Mouse (Mus musculus) forebrain, embryonic 14.5 days (tissue): ENCODE measurements around the gene Wnk2. TPM values are rescaled to one million over a fixed set of nuclear protein-coding genes. Genes with fewer than 3 reads are reported as not detected.

Experiments
- ATAC-seq: fragments of 200-750 bp; cut with Nextera tagmentation; 2 replicates; pipeline ENCODE4 v1.8.0; 2017; ENCODE audit warnings: mild to moderate bottlenecking, moderate library complexity
- DNase-seq: peaks from one replicate; pipeline ENCODE4 v3.0.0-alpha.2; 2015; ENCODE audit warnings: low spot score
- H3K27ac ChIP-seq: fragments of 300-500 bp; sonication (generic); 2 replicates; pipeline ENCODE4 v1.5.1; 2014; ENCODE audit warnings: low read depth, mild to moderate bottlenecking, control low read depth, low read length, moderate library complexity
- H3K27me3 ChIP-seq: fragments of 300-500 bp; sonication (generic); replicated peaks from 2 replicates; pipeline ENCODE4 v1.6.1; 2014; ENCODE audit warnings: low read length, control low read depth, mixed read lengths; ENCODE audit not compliant: control insufficient read depth, insufficient read depth
- H3K36me3 ChIP-seq: fragments of 300-500 bp; sonication (generic); 2 replicates; pipeline ENCODE4 v1.6.1; 2014; ENCODE audit warnings: low read length, control low read depth; ENCODE audit not compliant: control insufficient read depth, insufficient read depth
- H3K4me1 ChIP-seq: fragments of 300-500 bp; sonication (generic); 2 replicates; pipeline ENCODE4 v1.6.1; 2014; ENCODE audit warnings: antibody characterized with exemption, low read length, control low read depth; ENCODE audit not compliant: control insufficient read depth, insufficient read depth
- H3K4me2 ChIP-seq: fragments of 300-500 bp; sonication (generic); 2 replicates; pipeline ENCODE4 v1.6.1; 2014; ENCODE audit warnings: mild to moderate bottlenecking, control low read depth, low read length
- H3K4me3 ChIP-seq: fragments of 300-500 bp; sonication (generic); 2 replicates; pipeline ENCODE4 v1.5.1; 2014; ENCODE audit warnings: low read depth, low read length, control low read depth
- H3K9ac ChIP-seq: fragments of 300-500 bp; sonication (generic); 2 replicates; pipeline ENCODE4 v1.6.1; 2014; ENCODE audit warnings: mild to moderate bottlenecking, low read length, control low read depth, moderate library complexity
- H3K9me3 ChIP-seq: fragments of 300-500 bp; sonication (generic); replicated peaks from 2 replicates; pipeline ENCODE4 v1.6.1; 2016; ENCODE audit warnings: low read length, control low read depth, mixed read lengths; ENCODE audit not compliant: control insufficient read depth
- WGBS: fragments of 180-500 bp; shearing (Covaris S2); extraction: QIAGEN DNeasy Blood & Tissue Kit; methylation state at CpG from one replicate; pipeline ENCODE4 v1.1.7; 2014; 5-methylcytosine and 5-hydroxymethylcytosine counted together
- polyA plus RNA-seq: library from polyadenylated mRNA; unstranded; fragments of >200 nt; fragmentation: Nextera tagmentation; extraction: Ambion mirVana; gene quantifications from 2 replicates; pipeline ENCODE4 v1.2.1, GENCODE M21; 2014

Gene Wnk2
- polyA plus RNA-seq, 1 experiment from 2014 or later, result 14.9 TPM

DNA sequence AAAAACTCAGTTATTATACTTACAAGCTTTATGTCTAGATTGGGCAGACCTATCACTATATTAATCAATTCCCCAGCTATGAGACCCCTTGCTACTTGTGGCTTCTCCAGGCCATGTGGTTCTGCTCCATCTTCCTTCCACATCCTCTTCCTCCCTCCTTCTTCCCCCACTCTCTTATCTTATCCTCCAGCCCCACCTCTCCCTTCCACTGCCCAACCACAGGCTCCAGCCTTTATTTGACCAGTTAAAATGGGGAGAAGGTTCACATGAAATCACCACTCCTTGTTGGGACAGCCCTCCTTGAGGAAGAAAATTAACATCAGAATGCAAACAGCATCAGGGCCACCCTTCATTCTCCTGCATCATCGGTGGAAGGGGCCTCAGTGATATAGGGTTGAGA is 32.9 kb upstream of the Wnk2 start:
- H3K27ac ChIP-seq, result no peak overlapping the region
- ATAC-seq, result no peak
- H3K9me3 ChIP-seq, result no peaks in the 10 kb centered on the region
- peaks cover 6% of the 10 kb centered on the region; the same call in 1 of the 2 replicates for H3K4me1 ChIP-seq
- H3K9ac ChIP-seq, result no peak overlapping the region
- H3K4me3 ChIP-seq, result no peak overlapping the region
- no peak for DNase-seq
- no peaks in the 10 kb centered on the region for H3K36me3 ChIP-seq
- no peak overlapping the region for H3K4me2 ChIP-seq
- WGBS, result 65% methylated on average over 1 of the region's 1 CpGs
- no peaks in the 10 kb centered on the region for H3K27me3 ChIP-seq

DNA sequence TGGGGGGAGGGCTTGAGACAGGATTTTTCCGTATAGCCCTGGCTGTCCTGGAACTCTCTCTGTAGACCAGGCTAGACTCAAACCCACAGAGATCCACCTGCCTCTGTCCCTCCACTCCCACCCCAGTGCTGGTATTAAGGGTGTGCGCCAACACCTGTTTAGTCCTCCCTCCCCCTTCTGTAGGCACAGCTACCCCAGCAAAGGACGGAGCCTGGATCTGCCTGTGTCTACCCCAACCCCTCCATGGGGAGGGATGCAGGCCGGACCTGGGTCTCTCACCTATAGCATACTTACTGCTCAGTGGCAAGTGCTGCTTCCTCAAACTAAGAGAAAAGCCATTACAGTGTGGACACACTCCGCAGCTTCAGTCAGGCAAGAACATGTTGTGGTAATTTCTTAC is 32.5 kb upstream of the Wnk2 start:
- Histone ChIP-seq H3K4me3 (no peak overlapping the region), H3K4me2 (no peak overlapping the region), H3K9me3 (no peaks in the 10 kb centered on the region), H3K27me3 (no peaks in the 10 kb centered on the region), H3K27ac (no peak overlapping the region), H3K9ac (no peak overlapping the region), H3K36me3 (no peaks in the 10 kb centered on the region), H3K4me1 (peaks cover 6% of the 10 kb centered on the region; the same call in 1 of the 2 replicates)
- DNase-seq (no peak), ATAC-seq (no peak)
- WGBS, result 88% methylated on average over 5 of the region's 5 CpGs

DNA sequence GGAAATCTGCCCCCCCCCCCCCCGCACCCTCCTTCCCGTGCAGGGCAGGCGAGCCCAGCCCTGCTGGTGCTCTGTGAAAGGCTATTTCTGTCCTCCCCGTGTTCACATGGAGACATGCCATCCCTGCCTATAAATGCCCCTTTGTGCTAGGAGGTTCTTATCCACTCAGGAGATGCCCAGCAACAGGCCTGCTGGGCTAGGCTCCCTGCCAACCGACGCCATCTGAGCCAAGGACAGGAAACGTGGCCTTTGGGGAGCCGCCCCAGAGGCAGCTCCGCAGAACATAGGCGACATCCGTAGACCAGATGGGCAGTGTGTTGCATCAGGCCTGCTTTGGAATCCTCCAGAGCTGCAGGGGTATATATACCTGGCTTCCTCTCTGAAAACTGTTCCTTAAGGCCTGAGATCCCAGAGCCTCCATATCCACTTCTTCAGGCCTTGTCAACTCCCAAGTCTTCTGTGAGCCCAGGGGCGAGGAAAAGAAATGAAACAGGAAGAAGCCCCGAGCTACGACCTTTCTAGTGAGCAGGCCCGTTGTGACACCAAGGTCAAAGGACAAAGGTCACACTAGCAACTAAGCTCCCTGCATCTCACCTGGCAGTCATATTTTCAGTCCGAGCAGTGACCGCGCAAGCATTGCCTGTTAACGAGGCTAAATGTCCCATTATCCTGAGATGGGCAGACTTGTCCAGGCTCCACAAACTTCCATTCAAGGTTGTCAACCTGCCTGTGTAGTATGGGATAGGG is 31.2 kb upstream of the Wnk2 start:
- WGBS, result 45% methylated on average over 19 of the region's 19 CpGs
- H3K36me3 ChIP-seq, result no peaks in the 10 kb centered on the region
- H3K4me2 ChIP-seq, result no peak overlapping the region
- H3K9me3 ChIP-seq, result no peaks in the 10 kb centered on the region
- peak; percentile 94 for ATAC-seq
- no peaks in the 10 kb centered on the region for H3K27me3 ChIP-seq
- no peak overlapping the region for H3K9ac ChIP-seq
- H3K4me1 ChIP-seq, result peaks cover 6% of the 10 kb centered on the region; the same call in 1 of the 2 replicates
- H3K27ac ChIP-seq, result peak overlapping the region; percentile 58; the same call in 1 of the 2 replicates
- H3K4me3 ChIP-seq, result no peak overlapping the region
- peak; percentile 90 for DNase-seq

DNA sequence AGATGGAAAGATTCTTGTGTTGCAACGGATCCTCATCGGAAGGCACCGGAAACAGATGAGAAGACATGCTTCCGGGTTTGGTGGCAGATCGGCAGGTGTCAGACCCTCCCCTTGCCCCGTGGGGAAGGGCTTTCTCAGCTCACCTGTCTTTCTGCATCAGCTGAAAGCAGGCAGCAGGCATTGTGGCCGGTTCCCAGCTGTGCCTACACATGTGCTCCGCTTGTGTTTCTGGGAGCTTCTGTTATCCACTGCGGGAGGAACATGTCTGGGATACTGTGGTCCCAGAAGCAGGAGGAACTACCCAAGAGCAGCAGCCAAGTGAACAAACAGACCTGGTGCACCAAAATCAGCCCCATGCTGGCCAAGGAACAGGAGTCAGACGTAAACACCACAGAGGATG is 27.7 kb upstream of the Wnk2 start:
- Histone ChIP-seq H3K9ac (no peak overlapping the region), H3K9me3 (no peaks in the 10 kb centered on the region), H3K4me1 (peaks cover 9% of the 10 kb centered on the region; the same call in 1 of the 2 replicates), H3K27ac (no peak overlapping the region), H3K27me3 (no peaks in the 10 kb centered on the region), H3K4me3 (no peak overlapping the region), H3K4me2 (no peak overlapping the region), H3K36me3 (no peaks in the 10 kb centered on the region)
- ATAC-seq (no peak), DNase-seq (no peak)
- WGBS, result 84% methylated on average over 10 of the region's 10 CpGs

DNA sequence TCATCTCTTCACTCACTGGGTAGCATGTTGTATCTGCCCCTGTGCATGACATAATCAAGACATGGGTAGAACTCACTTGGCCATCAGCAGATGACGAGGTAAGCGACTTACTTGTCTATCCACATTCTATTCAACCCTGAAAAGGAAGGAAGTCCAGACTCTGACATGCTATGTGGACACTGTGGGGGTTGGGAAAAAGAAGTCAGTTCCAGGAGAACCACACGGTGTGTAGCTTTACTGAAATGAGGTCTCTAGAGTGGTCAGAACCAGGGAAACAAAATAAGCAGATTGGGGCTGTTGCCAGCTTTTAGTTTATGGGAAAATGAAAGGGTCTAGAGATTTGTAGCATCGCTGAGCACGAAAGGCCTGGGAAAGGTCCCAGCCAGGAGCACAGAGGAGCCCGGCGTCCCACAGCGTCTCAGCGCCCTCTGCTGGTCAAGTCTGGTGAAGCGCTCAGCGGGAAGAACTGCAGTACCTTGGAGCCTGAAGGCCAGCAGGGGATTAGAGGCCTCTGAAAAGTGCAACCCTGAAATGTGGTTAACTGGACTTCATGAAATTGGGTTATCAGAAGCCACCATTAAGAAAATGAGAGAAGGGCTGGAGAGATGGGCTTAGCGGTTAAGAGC is 25.3 kb upstream of the Wnk2 start:
- Histone ChIP-seq H3K9me3 (no peaks in the 10 kb centered on the region), H3K27ac (no peak overlapping the region)
- 4% methylated on average over 12 of the region's 12 CpGs for WGBS

DNA sequence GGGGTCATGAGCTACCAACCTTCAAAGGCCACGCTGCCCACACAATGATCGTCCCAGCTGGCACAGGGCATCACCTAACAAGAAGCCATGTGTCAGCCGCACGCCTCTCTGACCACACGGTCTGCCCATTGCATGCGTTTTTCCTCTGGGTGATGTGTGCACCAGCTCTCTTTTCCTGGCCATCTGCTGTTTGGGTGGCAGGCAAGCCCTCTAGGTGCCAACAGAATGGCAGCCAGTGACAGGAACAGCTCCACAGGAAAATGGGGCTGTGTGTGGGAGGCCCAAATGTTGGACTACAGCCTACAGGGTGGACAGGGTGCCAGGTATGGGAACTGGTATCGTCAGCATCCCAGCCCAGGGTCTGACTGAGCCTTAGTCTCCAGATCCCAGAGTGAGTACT is 24.5 kb upstream of the Wnk2 start:
- Histone ChIP-seq H3K4me2 (no peak overlapping the region), H3K36me3 (no peaks in the 10 kb centered on the region), H3K4me3 (no peak overlapping the region), H3K27me3 (no peaks in the 10 kb centered on the region), H3K9ac (no peak overlapping the region), H3K27ac (0 out of 2 replicates have a peak overlapping the region, but pooled peaks have one; percentile 29), H3K9me3 (no peaks in the 10 kb centered on the region), H3K4me1 (peaks cover 3% of the 10 kb centered on the region; the same call in 1 of the 2 replicates)
- ATAC-seq (peak; percentile 81), DNase-seq (peak; percentile 78)
- 69% methylated on average over 7 of the region's 7 CpGs for WGBS

More for the DNA sequence above, 25.3 kb upstream of the Wnk2 start:
- no peaks in the 10 kb centered on the region for H3K27me3 ChIP-seq
- H3K4me2 ChIP-seq, result no peak overlapping the region
- peaks cover 3% of the 10 kb centered on the region; the same call in 1 of the 2 replicates for H3K4me1 ChIP-seq
- DNase-seq, result peak; percentile 87
- H3K4me3 ChIP-seq, result no peak overlapping the region
- no peaks in the 10 kb centered on the region for H3K36me3 ChIP-seq
- peak; percentile 65 for ATAC-seq
- 0 out of 2 replicates have a peak overlapping the region, but pooled peaks have one; percentile 21 for H3K9ac ChIP-seq

DNA sequence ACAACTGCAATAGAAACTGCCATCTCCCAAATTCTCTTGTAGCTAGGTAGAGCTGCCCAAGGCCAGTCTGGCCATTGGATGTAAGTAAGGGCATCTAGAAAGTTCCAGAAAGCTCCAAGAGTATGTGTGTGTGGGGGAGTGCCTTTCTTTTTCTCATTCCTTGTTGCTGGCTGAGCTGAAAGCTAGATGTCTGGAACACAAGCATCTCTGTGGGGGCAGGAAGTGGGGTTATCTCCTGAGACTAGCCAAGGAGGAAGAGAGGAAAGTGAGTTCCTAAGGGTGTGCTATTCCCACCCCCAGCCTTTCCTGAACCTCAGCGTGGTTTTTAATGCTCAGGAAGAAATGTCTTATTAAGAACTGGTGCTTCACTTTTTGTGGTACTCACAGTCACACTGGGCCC is 23.9 kb upstream of the Wnk2 start:
- H3K4me3 ChIP-seq, result no peak overlapping the region

DNA sequence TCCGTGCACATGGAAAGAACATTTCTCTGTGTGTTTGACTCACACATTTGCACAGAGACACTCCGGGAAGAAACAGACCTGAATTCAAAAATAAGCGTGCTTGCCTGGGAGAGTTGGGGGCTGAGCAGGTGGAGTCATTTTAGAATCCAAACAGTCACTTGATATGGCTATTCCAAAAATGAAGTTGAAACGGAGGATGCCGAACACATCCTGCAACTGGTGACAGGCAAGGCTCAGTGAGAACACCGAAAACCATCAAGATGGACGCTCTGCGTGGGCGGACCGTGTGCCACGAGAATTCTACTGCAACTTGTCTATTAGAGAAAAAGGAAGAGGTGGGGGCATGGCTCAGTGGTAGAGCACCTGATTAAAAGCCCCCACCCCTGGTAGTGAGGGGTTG is 22.8 kb upstream of the Wnk2 start:
- Histone ChIP-seq H3K27ac (no peak overlapping the region), H3K27me3 (no peaks in the 10 kb centered on the region), H3K4me3 (no peak overlapping the region), H3K9ac (no peak overlapping the region), H3K4me2 (no peak overlapping the region), H3K4me1 (peaks cover 3% of the 10 kb centered on the region; the same call in 1 of the 2 replicates), H3K36me3 (no peaks in the 10 kb centered on the region), H3K9me3 (no peaks in the 10 kb centered on the region)
- 94% methylated on average over 11 of the region's 11 CpGs for WGBS
- no peak for DNase-seq
- no peak for ATAC-seq

More for the DNA sequence above, 23.9 kb upstream of the Wnk2 start:
- Histone ChIP-seq H3K4me1 (peaks cover 3% of the 10 kb centered on the region; the same call in 1 of the 2 replicates), H3K4me2 (no peak overlapping the region), H3K27ac (0 out of 2 replicates have a peak overlapping the region, but pooled peaks have one; percentile 29), H3K9me3 (no peaks in the 10 kb centered on the region), H3K9ac (no peak overlapping the region), H3K27me3 (no peaks in the 10 kb centered on the region), H3K36me3 (no peaks in the 10 kb centered on the region)
- ATAC-seq (no peak), DNase-seq (no peak)
- 74% methylated on average over 1 of the region's 1 CpGs for WGBS
